Mouse (Mus musculus): ENCODE data around the gene Ado.

Ado gene

GRCm38 (mm10) chr10:67537151-67537994 is 11.4 kb downstream of the Ado start:
- peak; percentile 92 to 94 for DNase-seq (ENCODE audit: low read depth in 2 of 2, low spot score in 2 of 2)

- peak; percentile 37 to 46 for DNase-seq (ENCODE audit: low read depth in 2 of 2, low spot score in 2 of 2)
These were observed 12.1 kb downstream of the Ado start for GRCm38 (mm10) chr10:67536621-67537141.

- DNase-seq (ENCODE audit: low read depth in 2 of 2, low spot score in 2 of 2) = peak; percentile 48 to 54
These were observed 12.8 kb downstream of the Ado start for GRCm38 (mm10) chr10:67535972-67536371.

GRCm38 (mm10) chr10:67535256-67535655 is 13.5 kb downstream of the Ado start, which contains the start of gene Egr2:
Gene Egr2, plus strand, starts transcription at chr10:67535475.
- peak; percentile 39 to 42 for DNase-seq (ENCODE audit: low read depth in 2 of 2, low spot score in 2 of 2)

GRCm38 (mm10) chr10:67529769-67530168 is 19.0 kb downstream of the Ado start:
- DNase-seq (ENCODE audit: low read depth in 2 of 2, low spot score in 2 of 2) = no peak

- DNase-seq (ENCODE audit: low read depth in 2 of 2, low spot score in 2 of 2) = no peak
These were observed 22.3 kb downstream of the Ado start for GRCm38 (mm10) chr10:67526435-67526834.

GRCm38 (mm10) chr10:67524694-67525093 is 24.1 kb downstream of the Ado start:
- DNase-seq (ENCODE audit: low read depth in 2 of 2, low spot score in 2 of 2) = no peak

GRCm38 (mm10) chr10:67524130-67524529 is 24.6 kb downstream of the Ado start:
- no peak for DNase-seq (ENCODE audit: low read depth in 2 of 2, low spot score in 2 of 2)

- DNase-seq (ENCODE audit: low read depth in 2 of 2, low spot score in 2 of 2) = no peak
These were observed 30.0 kb downstream of the Ado start for GRCm38 (mm10) chr10:67518733-67519132.

GRCm38 (mm10) chr10:67512871-67513270 is 35.9 kb downstream of the Ado start:
- no peak for DNase-seq (ENCODE audit: low read depth in 2 of 2, low spot score in 2 of 2)

GRCm38 (mm10) chr10:67512211-67512610 is 36.5 kb downstream of the Ado start:
- no peak for DNase-seq (ENCODE audit: low read depth in 2 of 2, low spot score in 2 of 2)

GRCm38 (mm10) chr10:67505248-67505647 is 43.5 kb downstream of the Ado start:
- no peak for DNase-seq (ENCODE audit: low read depth in 2 of 2, low spot score in 2 of 2)

- no peak for DNase-seq (ENCODE audit: low read depth in 2 of 2, low spot score in 2 of 2)
These were observed 44.7 kb downstream of the Ado start for GRCm38 (mm10) chr10:67504046-67504445.

GRCm38 (mm10) chr10:67503320-67503995 is 45.3 kb downstream of the Ado start:
- peak; percentile 23 to 44 for DNase-seq (ENCODE audit: low read depth in 2 of 2, low spot score in 2 of 2)

GRCm38 (mm10) chr10:67497951-67498350 is 50.8 kb downstream of the Ado start:
- no peak for DNase-seq (ENCODE audit: low read depth in 2 of 2, low spot score in 2 of 2)

GRCm38 (mm10) chr10:67497144-67497892 is 51.4 kb downstream of the Ado start:
- DNase-seq (ENCODE audit: low read depth in 2 of 2, low spot score in 2 of 2) = no peak
